Mouse (Mus musculus): ENCODE data around the gene F12. TPM values are rescaled to one million over a fixed set of nuclear protein-coding genes. Genes with fewer than 3 reads are reported as not detected.
A peak's percentile ranks its signal among the peaks of the same experiment; 100 is the strongest.
"Not testable (repeated sequence)": the region's sequence is repeated elsewhere in the genome, so short reads cannot be mapped to it uniquely, and the experiment has no call there.

F12 gene
- polyA plus RNA-seq, 1 experiment from 2014 or later: not detected

DNA sequence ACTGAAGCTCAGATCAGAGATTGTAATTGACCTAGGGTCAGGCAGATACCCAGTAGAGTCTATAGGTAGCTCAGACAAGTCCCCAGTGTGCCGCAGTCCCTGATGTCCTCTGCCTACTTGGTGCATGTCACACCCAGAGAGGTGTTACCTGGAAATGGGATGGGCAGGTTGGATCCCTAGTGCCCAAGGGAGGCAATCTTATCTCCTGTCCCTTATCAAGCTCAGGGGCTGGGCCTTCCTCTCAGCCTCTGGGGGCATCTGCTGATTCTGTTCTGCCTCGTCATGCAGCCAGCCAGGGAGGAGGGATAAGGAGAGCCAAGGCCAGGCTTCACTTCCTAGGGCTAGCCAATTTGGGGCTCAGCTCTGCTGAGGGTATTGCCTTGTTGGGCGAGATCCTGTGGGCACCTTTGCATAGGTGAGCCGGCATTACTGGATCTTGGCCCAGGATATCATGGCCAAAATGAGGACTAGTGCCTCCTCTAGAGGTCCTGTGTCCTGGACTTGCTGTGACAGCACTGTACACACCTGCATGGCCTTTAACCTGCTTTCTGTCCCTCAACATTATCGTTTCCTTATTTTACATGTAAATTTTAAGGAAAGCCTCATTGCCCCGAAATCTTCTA, 20.0 kb upstream of the F12 start:
- WGBS: 78% methylated on average over 6 of the region's 6 CpGs
- H3K4me3 ChIP-seq (ENCODE audit: low read depth, low read length): peak overlapping the region; percentile 89
- no peaks in the 10 kb centered on the region for H3K27me3 ChIP-seq (ENCODE audit: control insufficient read depth, insufficient read depth, low read length)
- ATAC-seq (ENCODE audit: low FRiP score) (no peak), DNase-seq (ENCODE audit: low spot score) (no peak)
- H3K9ac ChIP-seq (ENCODE audit: low read depth, low read length): peak overlapping the region; percentile 92
- H3K4me1 ChIP-seq (replicated peaks; ENCODE audit: control insufficient read depth, insufficient read depth, low read length): peaks cover 2% of the 10 kb centered on the region; the same call in 1 of the 2 replicates
- no peaks in the 10 kb centered on the region for H3K9me3 ChIP-seq (ENCODE audit: control insufficient read depth, low read length)
- H3K36me3 ChIP-seq (ENCODE audit: control insufficient read depth, insufficient read depth, low read length): peaks cover 5% of the 10 kb centered on the region; the same call in 1 of the 2 replicates
- H3K27ac ChIP-seq (ENCODE audit: low read depth, low read length): no peak overlapping the region
- H3K4me2 ChIP-seq (replicated peaks; ENCODE audit: low read depth, low read length): peak overlapping the region; percentile 50; the same call in 1 of the 2 replicates

DNA sequence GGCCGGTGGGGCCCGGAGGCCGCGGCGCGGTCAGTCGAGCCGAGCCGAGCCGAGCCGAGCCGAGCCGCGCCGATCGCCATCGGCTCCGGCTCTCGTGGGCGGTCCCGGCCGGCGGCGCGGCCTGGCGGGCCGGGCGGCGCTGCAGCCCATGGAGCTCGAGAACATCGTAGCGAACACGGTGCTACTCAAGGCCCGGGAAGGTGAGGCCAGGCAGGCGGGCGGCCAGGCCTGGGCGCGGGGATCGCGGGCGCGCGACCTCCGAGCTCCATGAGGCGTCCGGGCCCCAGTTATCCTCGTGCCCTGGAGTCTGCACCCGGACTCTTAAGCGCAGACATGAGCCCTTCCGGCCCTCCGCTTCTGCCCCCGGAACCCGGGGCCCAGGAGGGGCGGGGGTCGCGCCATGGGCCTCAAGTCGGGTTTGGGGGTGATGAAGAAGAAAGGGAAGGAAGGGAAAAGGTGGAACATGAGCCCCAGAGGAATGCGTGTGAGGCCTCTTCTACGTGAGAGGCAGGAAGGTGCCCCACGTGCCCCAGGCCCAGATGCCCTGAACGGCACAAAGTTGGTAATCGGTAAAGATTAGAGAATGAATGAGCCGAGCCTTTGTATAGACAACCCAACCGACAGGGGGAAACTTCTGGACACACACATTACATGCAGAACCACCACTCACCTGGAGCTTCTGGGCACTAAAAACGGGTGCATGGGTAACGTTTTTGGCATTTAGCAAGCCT, 18.9 kb upstream of the F12 start:
- ATAC-seq (ENCODE audit: low FRiP score) (peak; percentile 53; the same call in 1 of the 2 replicates), DNase-seq (ENCODE audit: low spot score) (peak; percentile 68)
- peak overlapping the region; percentile 92 for H3K9ac ChIP-seq (ENCODE audit: low read depth, low read length)
- peak overlapping the region; percentile 89 for H3K27ac ChIP-seq (ENCODE audit: low read depth, low read length)
- peak overlapping the region; percentile 50 for H3K4me2 ChIP-seq (replicated peaks; ENCODE audit: low read depth, low read length)
- peaks cover under 1% of the 10 kb centered on the region; the same call in 1 of the 2 replicates for H3K36me3 ChIP-seq (ENCODE audit: control insufficient read depth, insufficient read depth, low read length)
- H3K4me1 ChIP-seq (replicated peaks; ENCODE audit: control insufficient read depth, insufficient read depth, low read length): peaks cover 2% of the 10 kb centered on the region; the same call in 1 of the 2 replicates
- WGBS: under 1% methylated on average over 50 of the region's 66 CpGs
- H3K4me3 ChIP-seq (ENCODE audit: low read depth, low read length): peak overlapping the region; percentile 89
- H3K9me3 ChIP-seq (ENCODE audit: control insufficient read depth, low read length): no peaks in the 10 kb centered on the region
- H3K27me3 ChIP-seq (ENCODE audit: control insufficient read depth, insufficient read depth, low read length): no peaks in the 10 kb centered on the region

DNA sequence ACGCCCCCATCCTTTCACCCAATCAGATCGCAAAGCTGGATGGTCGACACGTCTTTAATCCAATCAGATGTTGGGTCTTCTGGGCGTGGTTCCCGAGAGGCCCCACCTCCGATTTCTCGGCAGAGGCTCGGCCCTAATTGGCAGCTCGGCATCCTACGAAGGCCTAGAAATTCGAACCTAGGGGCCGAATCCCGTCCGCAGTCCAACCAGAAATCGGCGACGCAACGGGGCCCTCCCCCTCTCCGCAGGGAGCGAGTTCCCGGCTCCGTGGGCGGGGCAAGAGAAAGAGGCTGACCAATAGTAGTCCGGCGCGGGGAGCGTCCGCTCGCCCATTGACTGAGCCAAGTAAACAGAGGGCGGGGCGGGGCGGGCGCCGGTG, 18.3 kb upstream of the F12 start, which contains the start of gene Grk6:
Gene Grk6, plus strand, starts transcription at position 136 of the 379 bp plus-strand sequence.
- Histone ChIP-seq H3K9me3 (ENCODE audit: control insufficient read depth, low read length) (no peaks in the 10 kb centered on the region), H3K27ac (ENCODE audit: low read depth, low read length) (peak within 1 kb of the TSS; percentile 89), H3K4me3 (ENCODE audit: low read depth, low read length) (peak within 1 kb of the TSS; percentile 89), H3K4me1 (replicated peaks; ENCODE audit: control insufficient read depth, insufficient read depth, low read length) (peaks cover 2% of the 10 kb centered on the region; the same call in 1 of the 2 replicates), H3K27me3 (ENCODE audit: control insufficient read depth, insufficient read depth, low read length) (no peaks in the 10 kb centered on the region), H3K9ac (ENCODE audit: low read depth, low read length) (peak within 1 kb of the TSS; percentile 92), H3K36me3 (ENCODE audit: control insufficient read depth, insufficient read depth, low read length) (no peaks in the 10 kb centered on the region), H3K4me2 (replicated peaks; ENCODE audit: low read depth, low read length) (peak within 1 kb of the TSS; percentile 70)
- peak; percentile 96 for ATAC-seq (ENCODE audit: low FRiP score)
- peak; percentile 99 for DNase-seq (ENCODE audit: low spot score)
- WGBS: 0% methylated on average over 32 of the region's 35 CpGs

DNA sequence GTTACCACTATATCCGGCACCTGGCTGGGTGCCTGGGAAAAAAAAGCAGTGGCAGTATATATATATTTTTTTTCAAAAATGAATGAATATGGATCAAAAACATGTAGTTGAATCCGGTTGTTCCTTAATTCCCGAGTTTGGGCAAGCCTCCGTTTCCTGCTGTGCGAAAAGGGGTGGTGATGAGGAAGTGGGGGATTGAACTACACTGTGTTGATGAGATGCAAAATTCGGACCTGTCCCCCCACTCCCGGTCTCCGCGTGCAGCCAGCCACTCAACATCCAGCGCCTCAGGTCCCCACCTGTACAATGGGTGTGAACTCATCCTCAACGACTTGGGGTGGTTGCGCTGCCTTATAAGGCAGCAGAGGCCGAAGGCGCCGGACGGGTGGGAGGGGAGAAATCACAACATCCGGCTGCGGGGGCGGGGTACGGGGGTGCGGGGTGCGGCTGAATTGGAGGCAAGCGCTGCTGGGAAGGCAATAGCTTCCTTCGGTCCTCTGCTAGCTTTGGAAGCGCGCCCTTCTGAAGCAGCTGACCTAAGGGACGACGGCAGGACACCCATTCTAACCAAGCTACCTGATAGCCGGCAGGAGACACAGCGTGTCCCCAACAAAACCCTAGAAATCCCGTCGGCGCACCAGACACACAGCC, 17.8 kb upstream of the F12 start:
- Histone ChIP-seq H3K9me3 (ENCODE audit: control insufficient read depth, low read length) (no peaks in the 10 kb centered on the region), H3K36me3 (ENCODE audit: control insufficient read depth, insufficient read depth, low read length) (no peaks in the 10 kb centered on the region), H3K4me2 (replicated peaks; ENCODE audit: low read depth, low read length) (peak overlapping the region; percentile 70), H3K4me3 (ENCODE audit: low read depth, low read length) (peak overlapping the region; percentile 89), H3K27me3 (ENCODE audit: control insufficient read depth, insufficient read depth, low read length) (no peaks in the 10 kb centered on the region), H3K27ac (ENCODE audit: low read depth, low read length) (peak overlapping the region; percentile 89), H3K4me1 (replicated peaks; ENCODE audit: control insufficient read depth, insufficient read depth, low read length) (peaks cover 2% of the 10 kb centered on the region; the same call in 1 of the 2 replicates), H3K9ac (ENCODE audit: low read depth, low read length) (peak overlapping the region; percentile 48)
- ATAC-seq (ENCODE audit: low FRiP score): peak; percentile 73
- no peak for DNase-seq (ENCODE audit: low spot score)
- WGBS: 2% methylated on average over 33 of the region's 33 CpGs

DNA sequence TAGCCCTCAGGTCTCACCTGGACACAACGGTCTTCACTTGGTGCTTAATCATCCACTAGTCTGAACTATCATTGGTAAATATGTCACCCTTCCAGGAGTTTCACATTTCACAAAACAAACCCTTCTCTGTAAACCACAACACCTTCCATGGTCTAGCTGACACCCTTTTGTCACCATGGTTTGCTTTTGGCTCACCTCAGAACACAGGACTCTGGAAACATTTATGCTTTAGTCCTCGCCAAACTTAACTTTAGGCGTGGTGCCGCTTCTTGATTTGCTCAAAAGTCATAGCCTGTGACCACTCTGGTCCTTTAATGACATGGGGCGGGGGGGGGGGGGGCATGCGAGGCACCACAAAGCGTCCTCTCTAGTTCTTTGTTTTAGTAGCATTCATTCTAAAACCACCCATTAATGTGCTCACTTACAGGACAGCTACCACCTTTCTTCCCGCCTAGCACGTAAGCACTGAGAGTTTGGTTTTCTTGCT, 17.2 kb upstream of the F12 start:
- H3K27ac ChIP-seq (ENCODE audit: low read depth, low read length): no peak overlapping the region
- no peaks in the 10 kb centered on the region for H3K36me3 ChIP-seq (ENCODE audit: control insufficient read depth, insufficient read depth, low read length)
- H3K4me2 ChIP-seq (replicated peaks; ENCODE audit: low read depth, low read length): peak overlapping the region; percentile 70
- ATAC-seq (ENCODE audit: low FRiP score) (no peak), DNase-seq (ENCODE audit: low spot score) (no peak)
- peaks cover 2% of the 10 kb centered on the region; the same call in 1 of the 2 replicates for H3K4me1 ChIP-seq (replicated peaks; ENCODE audit: control insufficient read depth, insufficient read depth, low read length)
- H3K27me3 ChIP-seq (ENCODE audit: control insufficient read depth, insufficient read depth, low read length): no peaks in the 10 kb centered on the region
- H3K9ac ChIP-seq (ENCODE audit: low read depth, low read length): no peak overlapping the region
- 44% methylated on average over 9 of the region's 9 CpGs for WGBS
- no peaks in the 10 kb centered on the region for H3K9me3 ChIP-seq (ENCODE audit: control insufficient read depth, low read length)
- peak overlapping the region; percentile 89 for H3K4me3 ChIP-seq (ENCODE audit: low read depth, low read length)

DNA sequence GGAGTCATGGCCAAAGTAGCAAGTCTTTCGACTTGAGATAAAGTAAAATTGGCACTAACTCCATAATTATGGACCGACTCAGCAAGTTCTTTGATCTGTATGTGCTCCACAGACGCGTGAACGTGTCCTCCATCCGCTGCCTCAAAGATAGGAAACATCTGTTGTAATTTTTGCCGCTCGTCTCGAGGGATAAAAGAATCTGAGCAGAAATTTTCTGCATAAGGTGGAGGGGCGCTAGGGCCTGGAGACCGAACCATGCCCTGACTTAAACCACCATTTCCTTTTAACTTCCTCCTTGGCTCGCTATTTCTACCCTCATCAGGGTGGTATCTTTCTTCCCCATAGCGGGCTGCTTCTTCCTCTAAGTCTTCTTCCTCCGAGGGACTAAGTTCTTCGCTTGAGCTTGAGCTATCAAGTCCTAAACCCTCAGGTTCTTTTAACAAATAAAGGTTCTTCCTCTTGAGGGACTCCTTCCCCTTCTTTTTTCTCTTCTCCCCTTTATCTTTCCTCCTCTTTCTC, 10.6 kb upstream of the F12 start:
- 86% methylated on average over 14 of the region's 15 CpGs for WGBS
- H3K27ac ChIP-seq (ENCODE audit: low read depth, low read length); H3K4me3 ChIP-seq (ENCODE audit: low read depth, low read length); ATAC-seq (ENCODE audit: low FRiP score); H3K27me3 ChIP-seq (ENCODE audit: control insufficient read depth, insufficient read depth, low read length); H3K4me2 ChIP-seq (replicated peaks; ENCODE audit: low read depth, low read length); H3K9me3 ChIP-seq (ENCODE audit: control insufficient read depth, low read length); H3K4me1 ChIP-seq (replicated peaks; ENCODE audit: control insufficient read depth, insufficient read depth, low read length); H3K36me3 ChIP-seq (ENCODE audit: control insufficient read depth, insufficient read depth, low read length); H3K9ac ChIP-seq (ENCODE audit: low read depth, low read length); DNase-seq (ENCODE audit: low spot score): not testable (repeated sequence)

DNA sequence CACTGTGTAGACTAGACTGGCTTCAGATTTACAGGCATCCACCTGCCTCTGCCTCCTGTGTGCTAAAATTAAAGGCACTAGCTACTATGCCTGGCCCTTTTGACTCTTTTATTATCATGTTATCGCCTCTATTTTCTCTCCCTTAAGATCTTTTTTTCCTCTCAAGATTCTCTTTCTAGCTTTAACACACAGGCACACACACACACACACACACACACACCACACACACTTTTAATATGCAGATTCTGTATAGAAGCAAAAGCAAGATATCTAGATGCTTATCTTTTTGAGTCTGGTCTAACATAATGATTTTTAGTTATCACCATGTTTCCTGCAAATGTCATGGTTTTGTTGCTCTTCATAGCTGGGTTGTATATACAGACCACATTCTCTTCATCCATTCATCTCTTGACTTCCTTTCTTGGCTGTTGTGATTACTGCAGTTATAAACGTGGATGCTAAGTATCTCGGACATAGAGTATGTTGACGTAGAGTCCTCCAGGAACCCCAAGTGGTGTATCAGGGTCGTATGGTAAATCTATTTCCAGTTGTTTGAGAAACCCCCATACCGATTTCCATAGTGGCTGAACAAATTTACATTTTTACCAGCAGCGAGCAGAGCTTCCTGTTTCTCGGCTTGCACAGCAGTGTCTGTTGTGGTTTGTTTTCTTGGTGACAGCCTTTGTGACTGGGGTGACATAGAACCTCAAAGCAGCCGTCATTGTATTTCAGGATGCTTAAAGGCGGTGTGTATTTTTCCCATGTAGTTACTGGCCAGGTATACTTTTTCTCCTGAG, 5.5 kb upstream of the F12 start:
- Histone ChIP-seq H3K4me1 (replicated peaks; ENCODE audit: control insufficient read depth, insufficient read depth, low read length) (no peaks in the 10 kb centered on the region), H3K4me3 (ENCODE audit: low read depth, low read length) (no peak overlapping the region), H3K27ac (ENCODE audit: low read depth, low read length) (no peak overlapping the region), H3K4me2 (replicated peaks; ENCODE audit: low read depth, low read length) (no peak overlapping the region), H3K36me3 (ENCODE audit: control insufficient read depth, insufficient read depth, low read length) (no peaks in the 10 kb centered on the region), H3K27me3 (ENCODE audit: control insufficient read depth, insufficient read depth, low read length) (no peaks in the 10 kb centered on the region), H3K9ac (ENCODE audit: low read depth, low read length) (no peak overlapping the region), H3K9me3 (ENCODE audit: control insufficient read depth, low read length) (no peaks in the 10 kb centered on the region)
- DNase-seq (ENCODE audit: low spot score) (no peak), ATAC-seq (ENCODE audit: low FRiP score) (no peak)
- 80% methylated on average over 10 of the region's 10 CpGs for WGBS

DNA sequence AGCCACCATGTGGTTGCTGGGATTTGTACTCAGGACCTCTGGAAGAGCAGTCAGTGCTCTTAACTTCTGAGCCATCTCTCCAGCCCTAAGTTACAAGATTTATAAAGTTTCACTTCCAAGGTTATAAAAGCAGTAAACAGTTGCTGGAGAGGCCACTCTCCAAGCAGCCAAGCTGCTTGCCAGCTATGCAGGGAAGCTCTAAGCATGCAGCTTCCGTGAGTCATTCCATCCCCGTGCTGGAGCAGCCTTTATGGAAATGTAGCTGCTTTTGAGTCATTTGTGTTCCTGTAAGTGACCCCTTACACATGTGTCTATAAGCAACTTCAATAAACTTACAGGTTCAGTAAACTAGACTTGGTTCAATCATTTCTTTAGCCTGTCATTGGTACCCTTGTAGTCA, 4.0 kb upstream of the F12 start:
- Histone ChIP-seq H3K27me3 (ENCODE audit: control insufficient read depth, insufficient read depth, low read length) (no peaks in the 10 kb centered on the region), H3K4me1 (replicated peaks; ENCODE audit: control insufficient read depth, insufficient read depth, low read length) (no peaks in the 10 kb centered on the region), H3K4me2 (replicated peaks; ENCODE audit: low read depth, low read length) (no peak overlapping the region), H3K4me3 (ENCODE audit: low read depth, low read length) (no peak overlapping the region), H3K9ac (ENCODE audit: low read depth, low read length) (no peak overlapping the region), H3K27ac (ENCODE audit: low read depth, low read length) (no peak overlapping the region), H3K9me3 (ENCODE audit: control insufficient read depth, low read length) (no peaks in the 10 kb centered on the region), H3K36me3 (ENCODE audit: control insufficient read depth, insufficient read depth, low read length) (no peaks in the 10 kb centered on the region)
- 77% methylated on average over 2 of the region's 2 CpGs for WGBS
- ATAC-seq (ENCODE audit: low FRiP score): no peak
- no peak for DNase-seq (ENCODE audit: low spot score)

Data from hindbrain, embryonic 11.5 days (tissue).